Mouse (Mus musculus) limb, embryonic 13.5 days (tissue): Measurements from ENCODE around the gene Bpifa6. TPM values are rescaled to one million over a fixed set of nuclear protein-coding genes. Genes with fewer than 3 reads are reported as not detected.
A peak's percentile ranks its signal among the peaks of the same experiment; 100 is the strongest.
"Not testable (repeated sequence)": the region's sequence is repeated elsewhere in the genome, so short reads cannot be mapped to it uniquely, and the experiment has no call there.

Experiments
- ATAC-seq: fragments of 200-750 bp; cut with Nextera tagmentation; 2 replicates; pipeline ENCODE4 v1.8.0; 2017; ENCODE audit warnings: low read depth, moderate number of reproducible peaks, moderate TSS enrichment; ENCODE audit not compliant: low FRiP score
- H3K27ac ChIP-seq: fragments of 300-500 bp; sonication (generic); 2 replicates; pipeline ENCODE4 v1.5.1; 2015; ENCODE audit warnings: inconsistent platforms, mild to moderate bottlenecking, moderate library complexity
- H3K27me3 ChIP-seq: fragments of 300-500 bp; sonication (generic); 2 replicates; pipeline ENCODE4 v1.6.1; 2015; ENCODE audit warnings: mild to moderate bottlenecking, inconsistent platforms
- H3K36me3 ChIP-seq: fragments of 300-500 bp; sonication (generic); 2 replicates; pipeline ENCODE4 v1.6.1; 2015; ENCODE audit warnings: inconsistent platforms, mild to moderate bottlenecking, moderate library complexity
- H3K4me1 ChIP-seq: fragments of 300-500 bp; sonication (generic); 2 replicates; pipeline ENCODE4 v1.6.1; 2015; ENCODE audit warnings: inconsistent platforms
- H3K4me2 ChIP-seq: fragments of 300-500 bp; sonication (generic); replicated peaks from 2 replicates; pipeline ENCODE4 v1.6.1; 2015; ENCODE audit warnings: inconsistent platforms, mild to moderate bottlenecking, moderate library complexity
- H3K4me3 ChIP-seq: fragments of 300-500 bp; sonication (generic); 2 replicates; pipeline ENCODE4 v1.5.1; 2015; ENCODE audit warnings: moderate library complexity, mild to moderate bottlenecking, inconsistent platforms
- H3K9ac ChIP-seq: fragments of 300-500 bp; sonication (generic); 2 replicates; pipeline ENCODE4 v1.6.1; 2015; ENCODE audit warnings: mild to moderate bottlenecking, inconsistent platforms
- H3K9me3 ChIP-seq: fragments of 300-500 bp; sonication (generic); 2 replicates; pipeline ENCODE4 v1.6.1; 2016; ENCODE audit warnings: inconsistent platforms
- WGBS: fragments of 180-500 bp; shearing (Covaris S2); methylation state at CpG from one replicate; pipeline ENCODE4 v1.1.7; 2015; 5-methylcytosine and 5-hydroxymethylcytosine counted together
- polyA plus RNA-seq: library from polyadenylated mRNA; unstranded; fragments of >200 nt; fragmentation: Nextera tagmentation; extraction: Ambion mirVana; gene quantifications from 2 replicates; pipeline ENCODE4 v1.2.1, GENCODE M21; 2015

Gene Bpifa6
- polyA plus RNA-seq, 1 experiment from 2014 or later, result not detected

DNA sequence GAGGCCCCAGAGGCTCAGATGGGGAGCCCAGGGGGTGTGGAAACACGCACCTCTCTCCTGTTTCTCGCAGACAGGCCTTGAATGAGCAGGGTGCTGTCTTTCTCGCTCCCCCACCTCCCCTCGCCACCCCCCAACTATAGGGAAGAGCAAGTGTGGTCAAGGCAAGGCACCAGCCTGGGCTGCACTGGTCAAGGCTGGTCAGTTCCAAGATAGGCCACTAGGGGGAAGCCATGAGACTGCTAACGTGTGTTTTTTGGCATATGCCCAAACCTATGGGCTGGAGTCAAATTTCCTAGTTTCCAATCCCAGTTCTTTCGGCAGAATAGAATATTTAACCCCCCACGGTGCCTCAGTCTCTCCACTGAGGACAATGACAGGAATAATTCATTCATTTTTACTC lies 21.0 kb downstream of the Bpifa6 start:
- 0 out of 2 replicates have a peak, but pooled peaks cover 3% of the 10 kb centered on the region for H3K4me1 ChIP-seq
- WGBS, result 4% methylated on average over 7 of the region's 7 CpGs
- H3K36me3 ChIP-seq, result no peaks in the 10 kb centered on the region
- H3K27me3 ChIP-seq, result no peaks in the 10 kb centered on the region
- no peak overlapping the region for H3K4me2 ChIP-seq
- H3K9me3 ChIP-seq, result no peaks in the 10 kb centered on the region
- H3K4me3 ChIP-seq, result no peak overlapping the region
- H3K27ac ChIP-seq, result no peak overlapping the region
- H3K9ac ChIP-seq, result no peak overlapping the region
- ATAC-seq, result peak; percentile 44

GRCm38 (mm10) chr2:154000501-154000900 lies 25.8 kb downstream of the Bpifa6 start:
- 84% methylated on average over 3 of the region's 3 CpGs for WGBS
- Histone ChIP-seq H3K27ac (no peak overlapping the region), H3K4me3 (no peak overlapping the region), H3K4me2 (no peak overlapping the region), H3K27me3 (no peaks in the 10 kb centered on the region), H3K9me3 (no peaks in the 10 kb centered on the region), H3K9ac (no peak overlapping the region), H3K36me3 (no peaks in the 10 kb centered on the region), H3K4me1 (0 out of 2 replicates have a peak, but pooled peaks cover 3% of the 10 kb centered on the region)
- no peak for ATAC-seq

GRCm38 (mm10) chr2:154001056-154001455 lies 26.3 kb downstream of the Bpifa6 start:
- Histone ChIP-seq H3K27ac (no peak overlapping the region), H3K9ac (no peak overlapping the region), H3K27me3 (no peaks in the 10 kb centered on the region), H3K4me1 (0 out of 2 replicates have a peak, but pooled peaks cover 1% of the 10 kb centered on the region), H3K4me2 (no peak overlapping the region), H3K4me3 (no peak overlapping the region), H3K9me3 (no peaks in the 10 kb centered on the region), H3K36me3 (no peaks in the 10 kb centered on the region)
- ATAC-seq, result no peak

DNA sequence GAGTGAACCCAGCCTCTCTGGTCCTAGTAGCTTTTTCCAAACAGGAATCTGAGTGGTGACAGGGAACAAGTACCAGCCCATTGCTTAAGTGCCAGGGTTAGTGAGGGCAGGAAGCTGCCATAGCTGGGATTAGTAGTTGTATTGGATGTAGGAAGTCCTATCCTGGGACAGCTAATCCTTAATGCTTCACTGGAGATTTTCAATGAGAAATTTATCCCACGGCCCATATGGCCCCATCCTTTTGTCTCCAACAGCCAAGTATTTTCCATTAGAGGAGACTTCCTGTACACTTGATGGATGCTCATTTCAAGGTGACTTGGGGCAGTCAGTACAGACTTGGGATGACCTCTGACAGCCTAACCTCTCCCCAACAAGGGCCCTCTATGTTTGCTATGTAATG lies 29.7 kb downstream of the Bpifa6 start:
- no peak overlapping the region for H3K27ac ChIP-seq
- H3K27me3 ChIP-seq, result no peaks in the 10 kb centered on the region
- H3K9me3 ChIP-seq, result no peaks in the 10 kb centered on the region
- H3K4me1 ChIP-seq, result no peaks in the 10 kb centered on the region
- no peak overlapping the region for H3K4me3 ChIP-seq
- no peak overlapping the region for H3K4me2 ChIP-seq
- no peaks in the 10 kb centered on the region for H3K36me3 ChIP-seq
- H3K9ac ChIP-seq, result no peak overlapping the region
- ATAC-seq, result no peak
- WGBS, result 86% methylated on average over 1 of the region's 1 CpGs

DNA sequence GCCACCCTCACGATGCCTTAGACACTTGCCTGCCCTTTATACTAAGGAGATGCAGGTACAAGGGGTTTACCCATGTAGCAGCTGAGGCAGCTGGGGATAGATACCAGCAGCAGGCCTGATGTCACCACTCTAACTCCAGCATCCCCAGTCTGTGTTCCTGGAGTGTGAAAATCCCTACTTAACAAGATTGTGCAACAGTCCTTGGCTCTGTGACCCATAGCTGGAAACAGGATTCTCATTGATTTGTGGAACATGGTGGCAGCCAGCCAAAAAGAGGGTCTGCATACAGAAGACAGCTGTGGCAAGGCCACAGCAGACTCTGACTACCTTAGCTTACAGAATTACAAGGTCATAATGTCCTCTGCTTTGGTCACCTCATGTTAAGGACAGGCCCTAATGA lies 30.3 kb downstream of the Bpifa6 start:
- no peak for ATAC-seq
- Histone ChIP-seq H3K4me1 (no peaks in the 10 kb centered on the region), H3K27me3 (no peaks in the 10 kb centered on the region), H3K4me2 (no peak overlapping the region), H3K36me3 (no peaks in the 10 kb centered on the region), H3K4me3 (no peak overlapping the region), H3K27ac (no peak overlapping the region), H3K9me3 (no peaks in the 10 kb centered on the region), H3K9ac (no peak overlapping the region)
- 76% methylated on average over 1 of the region's 1 CpGs for WGBS

DNA sequence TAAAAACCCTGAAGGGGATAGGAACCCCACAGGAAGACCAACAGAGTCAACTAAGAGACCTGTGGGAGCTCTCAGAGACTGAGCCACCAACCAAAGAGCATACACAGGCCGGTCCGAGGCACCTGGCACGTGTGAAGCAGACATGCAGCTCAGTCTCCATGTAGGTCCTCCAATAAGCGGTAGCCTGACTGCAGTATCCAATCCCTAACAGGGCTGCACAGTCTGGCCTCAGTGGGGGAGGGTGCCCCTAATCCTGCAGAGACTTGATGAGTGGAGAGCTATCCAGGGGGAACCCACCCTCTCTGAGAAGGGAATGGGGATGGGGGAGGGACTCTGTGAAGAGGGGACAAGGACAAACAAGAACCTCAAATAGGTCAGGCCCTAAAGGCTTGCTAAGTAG lies 31.0 kb downstream of the Bpifa6 start:
- WGBS, result 85% methylated on average over 4 of the region's 4 CpGs
- Histone ChIP-seq H3K4me3 (no peak overlapping the region), H3K27me3 (no peaks in the 10 kb centered on the region)

GRCm38 (mm10) chr2:154006331-154006730 lies 31.6 kb downstream of the Bpifa6 start:
- Histone ChIP-seq H3K9me3 (no peaks in the 10 kb centered on the region), H3K4me2 (no peak overlapping the region), H3K27ac (no peak overlapping the region), H3K9ac (no peak overlapping the region), H3K36me3 (no peaks in the 10 kb centered on the region), H3K4me1 (no peaks in the 10 kb centered on the region), H3K27me3 (no peaks in the 10 kb centered on the region), H3K4me3 (no peak overlapping the region)
- no peak for ATAC-seq
- 87% methylated on average over 2 of the region's 2 CpGs for WGBS

More for the DNA sequence above, 31.0 kb downstream of the Bpifa6 start:
- H3K9ac ChIP-seq, result no peak overlapping the region
- no peaks in the 10 kb centered on the region for H3K4me1 ChIP-seq
- no peak overlapping the region for H3K4me2 ChIP-seq
- ATAC-seq, result no peak
- H3K36me3 ChIP-seq, result no peaks in the 10 kb centered on the region
- no peak overlapping the region for H3K27ac ChIP-seq
- no peaks in the 10 kb centered on the region for H3K9me3 ChIP-seq

DNA sequence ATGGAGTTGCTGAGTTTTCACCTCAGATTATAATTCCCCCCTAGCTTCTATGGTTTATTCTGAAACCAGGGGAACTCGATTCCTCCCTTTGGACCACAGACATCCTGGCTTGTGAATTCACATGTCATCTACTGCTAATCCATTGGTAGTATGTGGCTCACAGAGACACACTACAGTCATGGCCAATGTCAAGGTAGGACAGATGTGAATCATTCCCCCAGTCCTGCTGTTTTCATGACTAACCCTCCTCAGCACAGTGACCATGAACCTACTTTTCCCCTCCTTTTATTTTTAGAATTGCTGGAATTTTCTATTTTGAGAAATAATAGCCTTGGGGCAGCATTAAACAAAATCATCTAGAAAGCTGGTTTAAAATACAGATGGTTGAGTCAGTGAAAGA lies 32.6 kb downstream of the Bpifa6 start:
- no peaks in the 10 kb centered on the region for H3K4me1 ChIP-seq
- H3K27ac ChIP-seq, result no peak overlapping the region
- no peak overlapping the region for H3K9ac ChIP-seq
- H3K36me3 ChIP-seq, result no peaks in the 10 kb centered on the region
- no peak for ATAC-seq
- H3K27me3 ChIP-seq, result no peaks in the 10 kb centered on the region
- WGBS, result 72% methylated on average over 1 of the region's 1 CpGs
- no peaks in the 10 kb centered on the region for H3K9me3 ChIP-seq
- H3K4me2 ChIP-seq, result no peak overlapping the region
- H3K4me3 ChIP-seq, result no peak overlapping the region

- Histone ChIP-seq H3K4me2 (no peak within 1 kb of the TSS), H3K27ac (no peak within 1 kb of the TSS)
- WGBS, result 73% methylated on average over 3 of the region's 3 CpGs
Observed at GRCm38 (mm10) chr2:154007965-154008364, 33.2 kb downstream of the Bpifa6 start, which contains the start of gene Bpifa2. TSS of gene Bpifa2 (plus strand) at chr2:154008265.

DNA sequence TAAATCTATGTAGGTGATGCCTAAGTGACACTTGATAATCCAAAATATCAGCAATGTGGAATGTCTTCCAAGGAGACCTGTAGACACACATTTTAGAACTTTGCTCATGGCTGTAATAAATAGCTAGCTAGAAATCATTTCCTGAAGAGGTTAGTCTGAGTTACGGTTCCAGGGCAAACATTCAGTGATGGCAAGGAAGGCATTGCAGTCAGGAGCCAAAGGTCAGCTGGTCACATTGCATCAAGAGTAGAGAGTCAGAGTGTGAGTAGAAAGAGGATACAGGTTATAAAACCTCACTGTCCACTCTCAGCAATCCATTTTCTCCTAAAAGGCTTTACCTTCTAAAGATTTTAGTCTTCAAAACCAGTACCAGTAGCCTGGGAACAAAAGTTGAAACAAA lies 43.2 kb downstream of the Bpifa6 start:
- no peaks in the 10 kb centered on the region for H3K4me1 ChIP-seq
- no peak for ATAC-seq
- no peak overlapping the region for H3K27ac ChIP-seq
- H3K4me2 ChIP-seq, result no peak overlapping the region
- 86% methylated on average over 1 of the region's 1 CpGs for WGBS
- no peaks in the 10 kb centered on the region for H3K9me3 ChIP-seq
- no peak overlapping the region for H3K9ac ChIP-seq
- no peak overlapping the region for H3K4me3 ChIP-seq
- no peaks in the 10 kb centered on the region for H3K27me3 ChIP-seq
- H3K36me3 ChIP-seq, result no peaks in the 10 kb centered on the region

More at GRCm38 (mm10) chr2:154007965-154008364, 33.2 kb downstream of the Bpifa6 start, which contains the start of gene Bpifa2:
- Histone ChIP-seq H3K36me3 (no peaks in the 10 kb centered on the region), H3K4me1 (no peaks in the 10 kb centered on the region), H3K4me3 (no peak within 1 kb of the TSS), H3K27me3 (no peaks in the 10 kb centered on the region), H3K9me3 (no peaks in the 10 kb centered on the region), H3K9ac (no peak within 1 kb of the TSS)
- no peak for ATAC-seq

DNA sequence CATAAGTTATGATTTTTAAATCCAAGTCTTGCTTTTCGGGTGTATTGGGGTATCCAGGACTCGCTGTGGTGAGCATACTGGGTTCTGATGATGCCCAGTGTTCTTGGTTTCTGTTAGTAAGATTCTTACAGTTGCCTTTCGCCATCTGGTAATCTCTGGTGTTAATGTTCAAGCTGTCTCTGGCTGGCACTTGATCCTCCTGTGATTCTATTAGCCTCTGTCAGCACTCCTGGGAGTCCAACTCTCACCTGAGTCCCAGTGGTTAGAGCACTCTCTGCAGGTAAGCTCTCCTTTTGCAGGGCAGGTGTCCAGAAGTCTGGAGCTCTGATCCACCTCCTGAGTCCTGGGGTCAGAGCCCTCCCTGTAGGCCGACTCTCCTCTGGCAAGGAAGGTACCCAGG lies 49.9 kb downstream of the Bpifa6 start:
- H3K27me3 ChIP-seq, H3K36me3 ChIP-seq, H3K4me1 ChIP-seq, H3K27ac ChIP-seq, H3K9me3 ChIP-seq, H3K4me3 ChIP-seq, H3K9ac ChIP-seq, H3K4me2 ChIP-seq, ATAC-seq: not testable (repeated sequence)
- WGBS, result 84% methylated on average over 4 of the region's 4 CpGs

GRCm38 (mm10) chr2:154038932-154039331 lies 64.2 kb downstream of the Bpifa6 start:
- Histone ChIP-seq H3K4me1 (no peaks in the 10 kb centered on the region), H3K4me3 (no peak overlapping the region), H3K9ac (no peak overlapping the region), H3K27me3 (no peaks in the 10 kb centered on the region), H3K27ac (no peak overlapping the region), H3K4me2 (no peak overlapping the region), H3K9me3 (no peaks in the 10 kb centered on the region), H3K36me3 (no peaks in the 10 kb centered on the region)
- WGBS, result 53% methylated on average over 2 of the region's 2 CpGs
- ATAC-seq, result no peak

DNA sequence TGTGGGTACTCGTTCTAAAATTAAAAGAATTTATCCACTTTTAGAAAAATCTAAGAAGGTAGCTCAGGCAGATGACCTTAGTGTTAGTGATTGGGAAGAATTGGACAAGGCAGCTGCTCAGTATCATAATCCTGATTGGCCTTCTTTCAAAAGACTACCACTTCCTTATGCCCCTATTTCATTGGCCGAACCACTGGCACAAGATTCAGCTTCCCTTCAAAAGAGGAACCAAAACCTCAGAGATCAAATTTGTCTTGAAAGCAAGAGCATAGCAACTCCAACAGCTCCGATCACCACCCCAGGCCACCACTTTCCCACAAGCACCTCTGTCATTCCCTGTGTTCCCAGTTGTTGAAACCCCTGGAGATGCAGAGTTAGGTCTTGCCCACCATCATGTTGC lies 70.0 kb downstream of the Bpifa6 start:
- Histone ChIP-seq H3K4me2 (no peak overlapping the region), H3K27me3 (no peaks in the 10 kb centered on the region), H3K27ac (no peak overlapping the region), H3K9me3 (no peaks in the 10 kb centered on the region), H3K4me1 (no peaks in the 10 kb centered on the region), H3K4me3 (no peak overlapping the region), H3K9ac (no peak overlapping the region), H3K36me3 (no peaks in the 10 kb centered on the region)
- WGBS, result 84% methylated on average over 3 of the region's 3 CpGs
- no peak for ATAC-seq
